Mouse (Mus musculus) inflammation-experienced regulatory T-cells, adult 6 months (primary cell): ENCODE measurements at regions not wholly inside any gene's neighbourhood (a gene's known extent, or its start where the extent isn't known, plus 50 kb on each side); places are given as distances from the start of the nearest gene placed in this dataset.
"Not testable (repeated sequence)": the region's sequence is repeated elsewhere in the genome, so short reads cannot be mapped to it uniquely, and the experiment has no call there.

Experiments used
- ATAC-seq: one replicate; pipeline ENCODE4 v1.8.0; 2017

GRCm38 (mm10) chr3:147802546-147802945 is 950.4 kb downstream of the Ttll7 start:
- no peak for ATAC-seq

GRCm38 (mm10) chr3:147796524-147796923 is 944.4 kb downstream of the Ttll7 start:
- ATAC-seq = no peak

- no peak for ATAC-seq
Observed at GRCm38 (mm10) chr3:147795116-147795515, 942.9 kb downstream of the Ttll7 start.

- no peak for ATAC-seq
Observed at GRCm38 (mm10) chr3:147786555-147786954, 934.4 kb downstream of the Ttll7 start.

DNA sequence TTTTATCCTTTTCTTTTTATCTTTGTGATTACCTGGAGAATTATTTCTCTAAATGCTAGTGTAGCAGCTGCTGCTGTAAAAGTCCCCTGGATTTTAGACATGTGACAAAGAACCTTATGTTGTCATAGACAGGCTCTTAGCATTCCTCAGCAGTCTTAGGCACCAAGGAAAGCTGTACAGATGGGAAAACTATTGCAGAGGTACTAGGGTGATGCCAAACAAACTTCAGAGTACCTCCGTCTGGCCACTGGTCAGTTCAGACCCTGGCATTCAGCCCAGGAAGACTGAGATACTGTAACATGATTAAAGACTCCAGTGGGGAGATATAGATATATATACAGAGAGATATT is 898.6 kb downstream of the Ttll7 start:
- ATAC-seq = no peak

- no peak for ATAC-seq
Observed at GRCm38 (mm10) chr3:147749939-147750841, 898.0 kb downstream of the Ttll7 start.

- ATAC-seq = no peak
Observed at GRCm38 (mm10) chr3:147749442-147749841, 897.3 kb downstream of the Ttll7 start.

- ATAC-seq = no peak
Observed at GRCm38 (mm10) chr3:147736673-147737439, 884.7 kb downstream of the Ttll7 start.

- no peak for ATAC-seq
Observed at GRCm38 (mm10) chr3:147716391-147716790, 864.2 kb downstream of the Ttll7 start.

- ATAC-seq = no peak
Observed at GRCm38 (mm10) chr3:147707401-147707801, 855.2 kb downstream of the Ttll7 start.

DNA sequence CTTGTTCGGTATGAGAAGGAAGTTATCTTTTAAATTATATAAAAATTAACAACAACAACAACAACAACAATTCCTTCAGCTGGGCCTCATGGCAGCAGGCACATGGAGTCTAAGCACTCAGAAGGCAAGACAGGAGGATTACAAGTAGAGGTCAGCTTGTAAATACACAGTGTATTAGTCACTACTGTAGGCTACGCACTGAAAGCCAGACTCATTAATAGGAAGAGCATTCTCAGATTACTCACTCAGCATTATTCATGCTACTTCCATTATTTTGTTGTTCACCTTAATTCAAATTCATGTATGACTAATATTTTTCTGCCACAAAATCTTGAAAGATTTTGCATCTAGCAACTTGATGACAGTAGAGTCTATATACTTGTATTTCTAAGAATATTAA is 831.6 kb downstream of the Ttll7 start:
- no peak for ATAC-seq

GRCm38 (mm10) chr3:147680299-147680698 is 828.1 kb downstream of the Ttll7 start:
- no peak for ATAC-seq

DNA sequence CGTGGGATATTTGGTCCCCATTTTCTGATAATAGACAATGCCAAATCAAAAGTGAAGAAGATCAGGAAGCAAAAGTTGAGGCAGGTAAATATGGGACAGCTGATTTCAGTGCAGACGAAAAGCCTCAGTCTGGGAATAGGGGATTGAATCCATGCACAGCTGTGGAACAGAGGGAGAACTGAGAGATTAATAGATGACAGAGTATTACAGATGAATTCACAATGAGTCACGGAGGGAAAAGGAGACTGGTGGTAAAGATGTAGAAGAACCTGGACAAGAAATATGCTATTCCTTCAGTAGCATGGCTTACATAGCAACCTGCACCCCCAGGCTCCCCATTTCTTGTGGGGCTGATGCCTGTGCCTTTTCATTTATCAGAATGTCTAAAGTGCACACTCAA is 810.4 kb downstream of the Ttll7 start:
- no peak for ATAC-seq

DNA sequence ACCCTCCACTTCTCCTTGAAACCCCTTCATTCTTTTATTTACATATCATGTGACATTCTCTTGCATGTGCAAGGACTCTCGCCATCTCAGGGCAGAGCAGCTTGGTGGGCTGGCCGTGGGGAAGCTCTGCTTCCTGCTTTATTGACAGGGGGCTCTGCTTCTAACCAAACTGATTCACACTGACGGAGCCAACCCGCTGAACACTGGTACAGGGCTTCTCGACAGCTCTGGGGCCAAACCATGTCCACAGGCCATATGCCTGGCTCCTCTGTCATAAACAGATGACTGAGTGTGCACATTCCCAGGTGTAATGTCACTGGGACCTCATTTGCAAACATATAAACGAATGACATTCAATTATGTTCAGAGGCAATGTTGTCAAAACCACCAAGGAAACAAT is 800.7 kb downstream of the Ttll7 start:
- ATAC-seq = no peak

DNA sequence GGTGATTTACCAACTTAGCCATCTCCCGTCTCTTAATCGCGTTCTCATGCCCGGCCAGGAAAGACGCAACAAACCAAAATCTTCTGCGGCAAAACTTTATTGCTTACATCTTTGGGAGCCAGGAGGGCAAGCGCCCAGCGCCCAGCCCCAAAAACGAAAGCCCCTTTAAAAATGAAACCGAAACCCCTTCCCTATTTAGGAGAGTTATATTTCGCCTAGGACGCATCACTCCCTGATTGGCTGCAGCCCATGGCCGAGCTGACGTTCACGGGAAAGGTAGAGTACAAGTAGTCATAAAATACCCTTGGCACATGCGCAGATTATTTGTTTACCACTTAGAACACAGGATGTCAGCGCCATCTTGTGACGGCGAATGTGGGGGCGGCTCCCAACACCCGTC is 783.3 kb downstream of the Ttll7 start:
- not testable (repeated sequence) for ATAC-seq

- no peak for ATAC-seq
Observed at GRCm38 (mm10) chr3:147631151-147631550, 779.0 kb downstream of the Ttll7 start.

GRCm38 (mm10) chr3:147583697-147584315 is 731.6 kb downstream of the Ttll7 start:
- no peak for ATAC-seq

DNA sequence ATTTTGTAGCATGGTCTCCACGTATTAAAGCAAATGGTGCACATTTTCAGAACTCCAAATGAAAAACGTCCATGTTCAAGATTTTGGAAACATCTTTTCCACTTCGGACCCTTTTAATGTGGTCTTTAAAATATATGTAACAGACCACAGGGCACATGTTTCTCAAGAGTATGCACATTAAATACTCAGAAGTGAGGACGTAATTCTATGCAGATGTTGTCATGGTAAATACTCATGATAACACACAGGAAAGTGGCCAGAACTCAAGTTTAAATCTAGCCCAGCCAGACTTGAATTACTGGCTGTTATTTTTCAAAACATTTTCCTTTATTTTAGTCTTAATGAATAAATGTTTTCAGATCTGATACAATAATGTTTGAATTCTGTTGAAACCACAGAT is 719.7 kb downstream of the Ttll7 start:
- no peak for ATAC-seq

DNA sequence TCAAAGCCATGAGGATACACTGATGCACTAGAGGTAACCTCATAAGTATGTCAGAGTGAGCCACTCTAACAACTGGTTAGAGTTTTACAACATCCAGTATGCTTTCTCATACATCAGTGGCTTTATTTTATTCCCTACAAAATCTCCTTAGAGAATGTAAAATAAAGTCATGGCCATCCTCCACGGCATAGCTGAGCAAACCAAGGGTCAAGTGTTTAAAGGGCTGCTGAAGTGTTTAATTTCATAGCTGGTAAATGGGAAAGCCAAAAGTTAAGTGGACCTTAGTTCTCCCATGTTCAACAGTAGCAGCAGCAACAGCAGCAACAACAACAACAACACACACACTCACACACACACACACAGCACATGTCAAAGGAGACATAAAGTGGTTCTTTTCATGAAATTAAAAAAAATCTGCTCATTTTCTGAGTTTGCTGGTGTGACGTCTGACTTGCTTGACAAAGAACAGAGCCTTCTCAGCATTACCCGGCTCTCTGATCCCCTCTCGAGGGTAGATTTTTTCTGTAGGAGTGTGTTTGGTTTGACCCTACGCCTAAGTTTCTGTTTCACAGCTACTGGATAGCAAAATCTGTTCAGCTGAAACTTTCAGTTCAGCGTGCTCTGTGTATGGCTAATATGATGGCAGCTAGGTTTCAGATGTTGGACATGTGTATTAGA is 693.3 kb downstream of the Ttll7 start:
- no peak for ATAC-seq

GRCm38 (mm10) chr3:147542285-147542684 is 690.1 kb downstream of the Ttll7 start:
- no peak for ATAC-seq

GRCm38 (mm10) chr3:147537584-147537983 is 685.4 kb downstream of the Ttll7 start:
- no peak for ATAC-seq

GRCm38 (mm10) chr3:147532196-147532595 is 680.0 kb downstream of the Ttll7 start:
- no peak for ATAC-seq

DNA sequence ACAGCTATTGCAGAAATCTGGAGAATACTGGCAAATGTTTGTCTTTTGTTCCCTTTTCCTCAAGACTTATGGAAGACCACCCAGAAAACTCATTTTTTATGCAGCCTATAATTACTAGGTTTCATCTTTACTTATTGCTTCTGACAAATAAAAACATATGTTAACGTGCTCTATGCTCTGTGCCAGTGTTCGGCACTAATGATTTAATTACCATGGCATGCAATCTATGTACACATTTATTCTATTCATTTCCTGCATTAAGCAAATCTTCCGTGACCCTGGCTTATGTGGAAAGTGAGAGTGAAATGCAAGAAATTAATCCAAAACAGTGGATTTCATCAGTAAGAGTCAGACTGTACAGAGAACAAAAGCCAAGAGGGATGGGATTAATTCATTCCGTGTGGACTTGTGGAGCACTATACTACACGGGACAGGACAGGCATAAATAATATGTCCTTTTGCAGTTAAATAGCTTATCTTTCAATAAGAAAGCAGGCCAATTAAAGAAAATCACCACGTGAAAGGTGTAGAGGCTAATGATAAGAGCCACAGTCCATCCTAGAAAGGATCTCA is 679.5 kb downstream of the Ttll7 start:
- ATAC-seq = no peak
